Mouse (Mus musculus) liver, embryonic 13.5 days (tissue): Measurements from ENCODE around the gene Syt17. TPM values are rescaled to one million over a fixed set of nuclear protein-coding genes. Genes with fewer than 3 reads are reported as not detected.

Source experiments
- ATAC-seq: fragments of 200-750 bp; cut with Nextera tagmentation; 2 replicates; pipeline ENCODE4 v1.8.0; 2017; ENCODE audit warnings: low read depth, mild to moderate bottlenecking, moderate number of reproducible peaks, moderate library complexity
- DNase-seq: peaks from one replicate; pipeline ENCODE4 v3.0.0; 2022
- H3K27ac ChIP-seq: fragments of 300-500 bp; sonication (generic); 2 replicates; pipeline ENCODE4 v1.5.1; 2015; ENCODE audit warnings: moderate library complexity, mild to moderate bottlenecking, inconsistent platforms
- H3K27me3 ChIP-seq: fragments of 300-500 bp; sonication (generic); 2 replicates; pipeline ENCODE4 v1.6.1; 2015; ENCODE audit warnings: mild to moderate bottlenecking, inconsistent platforms
- H3K36me3 ChIP-seq: fragments of 300-500 bp; sonication (generic); 2 replicates; pipeline ENCODE4 v1.6.1; 2015; ENCODE audit warnings: mild to moderate bottlenecking, inconsistent platforms
- H3K4me1 ChIP-seq: fragments of 300-500 bp; sonication (generic); replicated peaks from 2 replicates; pipeline ENCODE4 v1.6.1; 2015; ENCODE audit warnings: inconsistent platforms
- H3K4me2 ChIP-seq: fragments of 300-500 bp; sonication (generic); 2 replicates; pipeline ENCODE4 v1.6.1; 2015; ENCODE audit warnings: inconsistent platforms, mild to moderate bottlenecking, moderate library complexity
- H3K4me3 ChIP-seq: fragments of 300-500 bp; sonication (generic); replicated peaks from 2 replicates; pipeline ENCODE4 v1.5.1; 2015; ENCODE audit warnings: mild to moderate bottlenecking, inconsistent platforms
- H3K9ac ChIP-seq: fragments of 300-500 bp; sonication (generic); 2 replicates; pipeline ENCODE4 v1.6.1; 2015; ENCODE audit warnings: mild to moderate bottlenecking, inconsistent platforms
- H3K9me3 ChIP-seq: fragments of 300-500 bp; sonication (generic); replicated peaks from 2 replicates; pipeline ENCODE4 v1.6.1; 2016; ENCODE audit warnings: inconsistent platforms
- WGBS: fragments of 180-500 bp; shearing (Covaris S2); methylation state at CpG from one replicate; pipeline ENCODE4 v1.1.7; 2015; ENCODE audit not compliant: insufficient replicate concordance; 5-methylcytosine and 5-hydroxymethylcytosine counted together
- polyA plus RNA-seq: library from polyadenylated mRNA; unstranded; fragments of >200 nt; fragmentation: Nextera tagmentation; extraction: Ambion mirVana; gene quantifications from 2 replicates; pipeline ENCODE4 v1.2.1, GENCODE M21; 2015

Gene Syt17
- 0.07 and 0.20 TPM in 2 replicates for polyA plus RNA-seq

DNA sequence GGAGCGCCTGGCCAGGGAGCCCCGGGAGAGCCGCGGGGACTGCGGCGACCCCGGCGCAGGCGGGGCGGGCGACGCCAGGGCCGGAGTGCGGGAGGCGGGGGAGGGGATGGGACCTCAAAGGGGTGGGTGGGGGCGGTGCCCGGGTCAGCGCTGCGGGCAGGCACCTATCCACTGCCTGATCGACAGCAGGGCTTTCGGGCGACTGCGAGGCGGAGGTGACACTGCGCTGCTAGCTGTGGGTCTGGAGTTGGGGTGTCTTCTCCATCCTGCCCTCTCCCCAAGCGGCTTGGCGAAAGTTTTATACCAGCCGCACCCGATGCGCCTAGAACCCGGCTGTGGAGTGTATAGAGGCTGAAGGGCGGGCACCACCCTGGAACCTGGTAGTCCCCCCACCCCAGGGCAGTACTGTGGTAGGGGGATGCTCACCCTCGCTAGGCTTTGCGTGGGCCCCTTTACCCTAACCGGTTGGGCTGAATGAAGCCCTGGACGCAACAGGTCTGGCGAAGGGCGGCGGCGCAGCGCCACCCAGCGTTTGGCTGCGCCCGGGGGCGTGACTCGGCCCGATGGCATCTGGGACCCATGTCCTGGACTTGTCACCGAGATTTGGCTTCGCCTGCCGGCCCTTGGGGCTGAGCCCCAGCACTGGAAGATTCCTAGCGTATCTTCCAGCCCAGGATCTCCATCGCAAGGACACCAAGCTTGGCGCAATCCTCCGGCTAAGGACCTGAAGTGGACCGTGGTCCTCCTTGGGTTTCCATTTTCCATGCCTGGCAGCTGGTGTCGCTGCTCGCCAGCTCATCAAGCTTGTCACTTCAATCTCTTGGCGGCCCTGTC lies at the start of gene Syt17:
Gene Syt17 (minus strand): TSS at position 89 of the 834 bp plus-strand sequence.
- Histone ChIP-seq H3K27ac (no peak within 1 kb of the TSS), H3K36me3 (no peaks in the 10 kb centered on the region), H3K9me3 (no peaks in the 10 kb centered on the region), H3K27me3 (peaks cover 59% of the 10 kb centered on the region), H3K4me2 (peak within 1 kb of the TSS; percentile 71), H3K4me1 (peaks cover 14% of the 10 kb centered on the region), H3K4me3 (peak within 1 kb of the TSS; percentile 56), H3K9ac (no peak within 1 kb of the TSS)
- DNase-seq, result peak; percentile 5
- ATAC-seq, result peak; percentile 48
- under 1% methylated on average over 58 of the region's 58 CpGs for WGBS

GRCm38 (mm10) chr7:118494892-118495579 lies 47.0 kb upstream of the Syt17 start:
- Histone ChIP-seq H3K9ac (no peak overlapping the region), H3K4me1 (peaks cover 16% of the 10 kb centered on the region), H3K27ac (no peak overlapping the region), H3K27me3 (peaks cover 31% of the 10 kb centered on the region), H3K4me2 (no peak overlapping the region), H3K9me3 (no peaks in the 10 kb centered on the region), H3K4me3 (no peak overlapping the region), H3K36me3 (peaks cover 1% of the 10 kb centered on the region; the same call in 1 of the 2 replicates)
- no peak for DNase-seq
- no peak for ATAC-seq
- 55% methylated on average over 4 of the region's 4 CpGs for WGBS

DNA sequence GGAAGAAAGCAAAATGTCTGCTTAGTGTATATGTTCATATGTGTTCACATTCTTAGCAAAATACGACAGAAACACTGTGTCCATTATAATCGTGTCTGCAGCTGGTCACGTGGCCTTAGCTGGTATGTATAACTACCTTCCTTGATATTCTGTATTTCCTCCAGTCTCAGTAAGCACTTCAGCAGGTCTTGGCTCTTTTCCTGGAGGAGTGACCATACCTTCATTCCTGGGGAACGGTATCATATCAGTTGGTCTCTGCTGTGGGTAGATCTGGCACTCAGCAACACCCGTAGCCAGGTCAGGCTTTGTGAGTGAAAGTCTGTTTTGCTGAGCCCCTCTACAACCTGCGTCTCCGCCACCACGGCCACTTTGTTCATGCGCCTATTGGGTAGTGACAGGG lies 45.9 kb upstream of the Syt17 start:
- no peak for ATAC-seq
- H3K9me3 ChIP-seq, result no peaks in the 10 kb centered on the region
- WGBS, result 73% methylated on average over 9 of the region's 9 CpGs
- no peak overlapping the region for H3K27ac ChIP-seq
- peaks cover 10% of the 10 kb centered on the region for H3K36me3 ChIP-seq
- H3K27me3 ChIP-seq, result peaks cover 41% of the 10 kb centered on the region
- H3K4me1 ChIP-seq, result peaks cover 27% of the 10 kb centered on the region
- no peak overlapping the region for H3K9ac ChIP-seq
- H3K4me2 ChIP-seq, result no peak overlapping the region
- DNase-seq, result no peak
- H3K4me3 ChIP-seq, result no peak overlapping the region

GRCm38 (mm10) chr7:118491431-118492147 lies 43.6 kb upstream of the Syt17 start, which contains the start of gene Itpripl2:
Itpripl2 (minus strand) TSS chr7:118491975.
- Histone ChIP-seq H3K9ac (peak within 1 kb of the TSS; percentile 76), H3K36me3 (peaks cover 10% of the 10 kb centered on the region), H3K4me3 (peak within 1 kb of the TSS; percentile 64), H3K27me3 (peaks cover 41% of the 10 kb centered on the region), H3K4me2 (peak within 1 kb of the TSS; percentile 68), H3K9me3 (no peaks in the 10 kb centered on the region), H3K4me1 (peaks cover 33% of the 10 kb centered on the region), H3K27ac (peak within 1 kb of the TSS; percentile 77)
- DNase-seq (peak; percentile 27), ATAC-seq (peak; percentile 74)
- under 1% methylated on average over 52 of the region's 55 CpGs for WGBS

DNA sequence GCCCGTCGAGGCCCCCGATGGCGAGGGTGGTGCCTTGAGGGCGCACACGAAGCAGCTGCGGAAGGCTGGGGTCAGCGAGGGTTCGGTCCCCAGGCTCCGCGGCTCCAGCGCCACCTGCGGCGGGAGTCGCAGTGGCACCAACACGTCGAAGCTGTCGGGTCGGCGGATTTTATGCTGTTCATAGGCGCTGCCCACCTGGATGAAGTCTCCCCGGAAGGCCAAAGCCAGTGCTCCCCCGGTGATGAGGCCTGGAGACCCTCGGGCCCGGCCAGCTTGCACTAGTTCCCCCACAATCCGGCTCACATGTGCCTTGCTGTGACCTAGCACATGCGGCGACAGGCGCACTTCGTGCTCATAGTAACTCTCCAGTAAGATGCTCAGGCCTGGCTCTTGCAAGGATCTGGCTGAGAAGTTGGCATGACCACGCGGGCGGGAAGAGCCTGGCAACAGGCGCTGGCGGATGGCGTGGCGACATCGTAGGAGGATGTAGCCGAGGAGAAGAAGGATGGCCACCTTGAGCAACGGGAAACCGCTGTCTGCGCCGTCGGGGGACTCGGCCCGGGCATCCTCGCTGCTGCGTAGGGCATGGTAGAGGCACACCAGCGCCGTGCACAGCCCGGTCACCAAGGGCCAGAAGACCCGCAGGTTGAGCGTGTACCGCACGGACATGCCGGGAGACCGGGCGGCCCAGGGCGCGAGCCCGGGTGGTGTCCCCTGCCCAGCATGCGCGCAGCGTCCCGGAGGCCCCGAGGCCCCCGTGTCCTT lies 42.8 kb upstream of the Syt17 start:
- Histone ChIP-seq H3K9me3 (no peaks in the 10 kb centered on the region), H3K4me3 (peak overlapping the region; percentile 64), H3K27ac (peak overlapping the region; percentile 77), H3K4me2 (peak overlapping the region; percentile 68), H3K36me3 (peaks cover 10% of the 10 kb centered on the region), H3K27me3 (peaks cover 41% of the 10 kb centered on the region), H3K9ac (peak overlapping the region; percentile 76), H3K4me1 (peaks cover 33% of the 10 kb centered on the region)
- no peak; the same call in 1 of the 2 replicates for ATAC-seq
- 12% methylated on average over 67 of the region's 67 CpGs for WGBS
- no peak for DNase-seq

GRCm38 (mm10) chr7:118489706-118490665 lies 42.0 kb upstream of the Syt17 start:
- Histone ChIP-seq H3K36me3 (peaks cover 10% of the 10 kb centered on the region), H3K27me3 (peaks cover 41% of the 10 kb centered on the region), H3K27ac (no peak overlapping the region), H3K4me1 (peaks cover 33% of the 10 kb centered on the region), H3K4me2 (peak overlapping the region; percentile 68), H3K9ac (0 out of 2 replicates have a peak overlapping the region, but pooled peaks have one; percentile 6), H3K4me3 (peak overlapping the region; percentile 64), H3K9me3 (no peaks in the 10 kb centered on the region)
- 59% methylated on average over 57 of the region's 57 CpGs for WGBS
- ATAC-seq (no peak), DNase-seq (no peak)

DNA sequence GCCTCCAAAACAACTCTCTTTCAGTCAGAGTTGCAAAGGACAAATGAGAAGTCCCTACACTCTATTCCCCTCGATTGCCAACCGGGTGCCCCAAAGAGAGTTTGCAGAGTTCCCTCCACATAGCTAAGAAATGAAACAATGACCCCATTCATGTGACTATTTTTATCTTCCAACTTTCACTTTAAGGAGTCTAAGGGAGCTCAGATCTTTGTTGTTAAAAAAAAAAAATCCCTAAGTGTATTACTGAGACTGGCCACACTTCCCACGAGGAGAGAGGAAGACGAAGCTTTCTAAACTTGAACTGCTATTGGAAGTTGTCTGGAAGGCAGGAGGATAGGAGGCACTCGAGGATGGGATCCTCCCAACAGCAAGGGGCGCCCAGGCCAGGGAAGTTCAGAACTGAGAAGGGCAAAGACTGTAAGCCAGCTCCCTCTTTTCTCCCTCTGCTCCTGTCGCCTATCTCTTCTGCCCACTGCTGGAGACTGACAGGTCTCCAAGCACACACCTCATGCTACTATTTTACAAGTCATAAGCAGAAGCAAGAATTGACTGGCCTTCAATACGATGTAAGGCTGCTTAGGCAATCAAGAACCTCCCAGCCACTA lies 40.1 kb upstream of the Syt17 start:
- Histone ChIP-seq H3K4me3 (no peak overlapping the region), H3K27ac (no peak overlapping the region), H3K9me3 (no peaks in the 10 kb centered on the region), H3K9ac (no peak overlapping the region), H3K4me1 (peaks cover 33% of the 10 kb centered on the region), H3K4me2 (peak overlapping the region; percentile 33), H3K27me3 (peaks cover 38% of the 10 kb centered on the region), H3K36me3 (peaks cover 10% of the 10 kb centered on the region)
- ATAC-seq (no peak), DNase-seq (no peak)
- WGBS, result 35% methylated on average over 8 of the region's 8 CpGs

GRCm38 (mm10) chr7:118486917-118487316 lies 38.9 kb upstream of the Syt17 start:
- no peaks in the 10 kb centered on the region for H3K9me3 ChIP-seq
- no peak overlapping the region for H3K27ac ChIP-seq
- WGBS, result 60% methylated on average over 5 of the region's 5 CpGs
- no peak overlapping the region for H3K4me3 ChIP-seq
- H3K4me2 ChIP-seq, result no peak overlapping the region
- peaks cover 10% of the 10 kb centered on the region for H3K36me3 ChIP-seq
- DNase-seq (no peak), ATAC-seq (no peak)
- no peak overlapping the region for H3K9ac ChIP-seq
- peaks cover 28% of the 10 kb centered on the region for H3K4me1 ChIP-seq
- H3K27me3 ChIP-seq, result peaks cover 28% of the 10 kb centered on the region

GRCm38 (mm10) chr7:118483996-118484395 lies 36.0 kb upstream of the Syt17 start:
- DNase-seq (no peak), ATAC-seq (no peak)
- Histone ChIP-seq H3K4me2 (no peak overlapping the region), H3K36me3 (no peaks in the 10 kb centered on the region), H3K27ac (no peak overlapping the region), H3K4me1 (peaks cover 6% of the 10 kb centered on the region; the same call in 1 of the 2 replicates), H3K27me3 (no peaks in the 10 kb centered on the region), H3K9me3 (no peaks in the 10 kb centered on the region), H3K9ac (no peak overlapping the region), H3K4me3 (no peak overlapping the region)
- 50% methylated on average over 1 of the region's 1 CpGs for WGBS
